Mouse (Mus musculus) hindbrain, embryonic 10.5 days (tissue): ENCODE results near the gene Ece1. TPM values are rescaled to one million over a fixed set of nuclear protein-coding genes. Genes with fewer than 3 reads are reported as not detected.

Experiments
- DNase-seq: peaks from one replicate; pipeline ENCODE4 v3.0.0-alpha.2; 2017; ENCODE audit warnings: low spot score
- H3K27ac ChIP-seq: fragments of 300-500 bp; sonication (generic); 2 replicates; pipeline ENCODE4 v1.5.1; 2016; ENCODE audit warnings: mild to moderate bottlenecking, moderate library complexity
- H3K27me3 ChIP-seq: fragments of 300-500 bp; sonication (generic); 2 replicates; pipeline ENCODE4 v1.6.1; 2016; ENCODE audit warnings: mild to moderate bottlenecking; ENCODE audit not compliant: poor library complexity, insufficient read depth, severe bottlenecking
- H3K36me3 ChIP-seq: fragments of 300-500 bp; sonication (generic); 2 replicates; pipeline ENCODE4 v1.6.1; 2016; ENCODE audit warnings: mild to moderate bottlenecking, moderate library complexity
- H3K4me1 ChIP-seq: fragments of 300-500 bp; sonication (generic); replicated peaks from 2 replicates; pipeline ENCODE4 v1.6.1; 2016; ENCODE audit warnings: mild to moderate bottlenecking
- H3K4me3 ChIP-seq: fragments of 300-500 bp; sonication (generic); 2 replicates; pipeline ENCODE4 v1.5.1; 2016; ENCODE audit warnings: mild to moderate bottlenecking, moderate library complexity
- H3K9me3 ChIP-seq: fragments of 300-500 bp; sonication (generic); 2 replicates; pipeline ENCODE4 v1.6.1; 2016; ENCODE audit warnings: mild to moderate bottlenecking, moderate library complexity
- WGBS: fragments of 180-500 bp; shearing (Covaris S2); methylation state at CpG from one replicate; pipeline ENCODE4 v1.1.7; 2016; 5-methylcytosine and 5-hydroxymethylcytosine counted together
- polyA plus RNA-seq: library from polyadenylated mRNA; unstranded; fragments of >200 nt; fragmentation: Nextera tagmentation; extraction: Ambion mirVana; gene quantifications from 2 replicates; pipeline ENCODE4 v1.2.1, GENCODE M21; 2016

The Ece1 gene
- polyA plus RNA-seq, 1 experiment from 2014 or later, result 33.7 TPM

DNA sequence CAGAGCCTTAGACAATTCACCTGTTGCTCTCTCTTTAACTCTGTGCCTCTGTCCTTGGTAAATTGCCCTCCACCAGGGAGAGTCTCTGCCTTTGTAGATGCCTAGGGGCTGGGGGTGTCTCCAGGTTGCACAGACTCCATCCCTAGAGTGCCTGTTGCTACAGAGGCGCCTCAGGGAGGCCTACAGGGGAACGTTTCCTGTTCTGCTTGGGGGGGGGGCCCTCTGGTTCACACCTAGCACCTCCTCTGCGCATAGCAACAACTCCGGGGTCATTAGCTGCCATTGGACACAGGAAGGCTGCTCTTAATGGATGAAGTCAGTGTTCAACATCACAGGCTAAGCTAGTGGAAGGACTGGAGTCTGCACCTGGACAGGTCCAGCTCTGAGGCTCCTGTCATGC is 12.8 kb downstream of the Ece1 start:
- WGBS, result 45% methylated on average over 4 of the region's 4 CpGs
- Histone ChIP-seq H3K4me3 (no peak overlapping the region), H3K4me1 (peaks cover 82% of the 10 kb centered on the region), H3K36me3 (no peaks in the 10 kb centered on the region), H3K9me3 (no peaks in the 10 kb centered on the region), H3K27ac (peak overlapping the region; percentile 72), H3K27me3 (0 out of 2 replicates have a peak, but pooled peaks cover 2% of the 10 kb centered on the region)
- no peak for DNase-seq

DNA sequence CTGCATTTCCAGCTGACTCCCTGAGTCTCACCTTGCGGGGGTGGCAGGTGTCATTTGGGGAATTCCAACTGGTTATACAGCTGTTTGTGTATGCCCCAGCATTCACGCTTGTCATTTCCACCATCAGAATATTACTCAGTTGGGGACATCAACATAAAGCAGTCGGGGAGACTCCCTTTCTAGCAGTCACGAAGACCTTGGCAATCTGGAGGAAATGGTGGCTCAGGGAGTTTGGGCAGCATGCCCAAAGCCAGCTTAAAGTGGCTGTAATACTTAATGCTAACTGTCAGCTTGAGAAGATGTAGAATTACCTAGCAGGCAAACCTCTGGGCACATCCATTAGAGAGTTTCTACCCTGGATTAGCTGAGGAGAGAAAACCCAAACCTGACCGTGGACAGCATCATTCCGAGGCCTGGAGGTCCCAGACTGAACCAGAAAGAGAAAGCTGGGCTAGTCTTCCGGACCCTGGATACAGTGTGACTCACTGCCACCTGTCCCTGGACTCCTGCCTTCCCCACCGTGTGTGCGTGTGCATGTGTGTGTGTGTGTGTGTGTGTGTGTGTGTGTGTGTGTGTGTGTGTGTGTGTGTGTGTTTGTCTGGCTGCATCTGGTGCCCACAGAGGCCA is 13.5 kb downstream of the Ece1 start:
- H3K4me3 ChIP-seq, result no peak overlapping the region
- peak overlapping the region; percentile 72; the same call in 1 of the 2 replicates for H3K27ac ChIP-seq
- 0 out of 2 replicates have a peak, but pooled peaks cover 2% of the 10 kb centered on the region for H3K27me3 ChIP-seq
- peaks cover 80% of the 10 kb centered on the region for H3K4me1 ChIP-seq
- H3K36me3 ChIP-seq, result no peaks in the 10 kb centered on the region
- no peaks in the 10 kb centered on the region for H3K9me3 ChIP-seq
- 86% methylated on average over 9 of the region's 9 CpGs for WGBS
- no peak for DNase-seq

DNA sequence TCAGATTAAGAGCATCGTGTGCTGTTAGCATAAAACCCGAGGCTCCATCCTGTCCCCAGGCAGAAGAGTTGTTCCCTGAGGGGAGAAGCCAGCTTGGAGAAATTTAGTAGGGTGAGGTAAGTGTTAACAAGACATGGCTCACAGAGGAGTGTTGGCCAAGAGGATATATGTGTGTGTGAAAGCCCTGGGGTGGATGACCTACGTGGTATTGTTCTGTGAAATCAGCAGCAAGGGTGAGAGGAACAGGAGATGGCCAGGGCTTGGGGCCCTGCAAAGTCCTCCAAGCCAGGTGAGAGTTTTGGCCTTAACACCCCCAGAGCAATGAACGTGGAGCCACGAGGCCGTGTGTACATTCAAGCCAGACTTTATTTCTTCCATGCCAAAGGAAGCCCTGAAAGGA is 14.8 kb downstream of the Ece1 start:
- DNase-seq, result no peak
- Histone ChIP-seq H3K9me3 (no peaks in the 10 kb centered on the region), H3K36me3 (peaks cover 6% of the 10 kb centered on the region; the same call in 1 of the 2 replicates), H3K27ac (peak overlapping the region; percentile 69), H3K27me3 (0 out of 2 replicates have a peak, but pooled peaks cover 2% of the 10 kb centered on the region), H3K4me3 (peak overlapping the region; percentile 3; the same call in 1 of the 2 replicates), H3K4me1 (peaks cover 83% of the 10 kb centered on the region)
- WGBS, result 43% methylated on average over 6 of the region's 6 CpGs

DNA sequence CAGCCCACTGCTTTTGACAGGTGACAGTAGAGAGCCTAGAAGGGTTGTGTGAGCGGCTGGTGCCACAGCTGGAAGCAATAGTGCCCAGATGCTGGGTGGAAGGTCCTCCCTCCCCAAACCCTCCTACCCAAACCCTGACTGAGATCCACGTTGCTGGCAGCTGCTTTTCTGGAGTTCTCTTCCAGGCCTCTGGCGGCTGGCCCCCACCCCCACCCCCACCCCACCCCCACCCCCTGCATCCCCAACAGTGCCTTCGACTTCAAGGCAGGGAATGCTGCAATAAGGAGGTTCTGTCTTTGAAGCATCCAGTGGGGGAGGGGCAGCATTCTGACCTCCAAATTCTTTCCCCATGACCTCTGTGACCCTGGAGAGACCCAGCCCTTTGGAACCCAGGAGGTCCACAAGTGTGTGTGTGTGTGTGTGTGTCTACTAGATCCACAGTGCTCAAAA is 15.4 kb downstream of the Ece1 start:
- Histone ChIP-seq H3K27ac (peak overlapping the region; percentile 69), H3K36me3 (peaks cover 7% of the 10 kb centered on the region; the same call in 1 of the 2 replicates), H3K4me3 (peak overlapping the region; percentile 3; the same call in 1 of the 2 replicates), H3K27me3 (0 out of 2 replicates have a peak, but pooled peaks cover 2% of the 10 kb centered on the region), H3K4me1 (peaks cover 87% of the 10 kb centered on the region), H3K9me3 (no peaks in the 10 kb centered on the region)
- WGBS, result 1% methylated on average over 4 of the region's 4 CpGs
- DNase-seq, result peak; percentile 79

DNA sequence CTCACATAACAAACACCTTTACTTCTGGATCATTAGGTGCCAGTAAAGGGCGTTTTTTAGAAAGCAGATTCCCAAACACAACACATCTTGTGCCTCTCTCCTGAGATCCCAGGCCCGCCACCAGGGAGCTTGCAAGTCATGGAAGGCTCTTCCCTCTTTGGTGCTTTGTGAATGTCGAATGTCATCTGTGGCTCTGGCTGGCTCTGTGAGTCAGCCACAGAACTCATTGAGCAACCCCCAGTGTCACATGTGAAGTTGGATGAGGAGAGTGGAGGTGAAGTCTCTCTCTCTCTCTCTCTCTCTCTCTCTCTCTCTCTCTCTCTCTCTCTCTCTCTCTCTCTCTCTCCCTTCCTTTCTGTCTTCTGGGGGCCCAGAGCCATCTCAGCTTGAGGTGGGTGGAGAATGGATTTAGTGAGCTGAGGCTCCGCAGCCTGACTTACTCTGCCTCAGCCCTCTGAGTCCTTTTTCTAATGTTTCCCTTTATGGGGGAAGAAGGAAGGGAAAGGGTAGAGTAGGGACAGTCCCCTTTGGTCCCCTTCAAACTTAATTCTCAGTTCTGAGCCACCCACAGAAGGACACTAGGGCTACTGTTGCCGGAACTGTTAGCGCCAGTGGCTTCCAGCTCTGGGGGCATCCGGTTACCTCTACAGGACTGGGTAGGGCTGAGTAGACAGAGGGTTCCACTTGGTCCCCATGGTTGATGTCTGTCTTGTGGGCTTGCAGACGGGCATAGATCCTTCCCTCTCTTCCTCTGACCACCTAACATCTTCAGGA is 17.5 kb downstream of the Ece1 start:
- Histone ChIP-seq H3K9me3 (no peaks in the 10 kb centered on the region), H3K27ac (peak overlapping the region; percentile 1; the same call in 1 of the 2 replicates), H3K4me3 (no peak overlapping the region), H3K4me1 (peaks cover 93% of the 10 kb centered on the region), H3K27me3 (0 out of 2 replicates have a peak, but pooled peaks cover 2% of the 10 kb centered on the region), H3K36me3 (peaks cover 7% of the 10 kb centered on the region; the same call in 1 of the 2 replicates)
- DNase-seq, result no peak
- 79% methylated on average over 8 of the region's 8 CpGs for WGBS

DNA sequence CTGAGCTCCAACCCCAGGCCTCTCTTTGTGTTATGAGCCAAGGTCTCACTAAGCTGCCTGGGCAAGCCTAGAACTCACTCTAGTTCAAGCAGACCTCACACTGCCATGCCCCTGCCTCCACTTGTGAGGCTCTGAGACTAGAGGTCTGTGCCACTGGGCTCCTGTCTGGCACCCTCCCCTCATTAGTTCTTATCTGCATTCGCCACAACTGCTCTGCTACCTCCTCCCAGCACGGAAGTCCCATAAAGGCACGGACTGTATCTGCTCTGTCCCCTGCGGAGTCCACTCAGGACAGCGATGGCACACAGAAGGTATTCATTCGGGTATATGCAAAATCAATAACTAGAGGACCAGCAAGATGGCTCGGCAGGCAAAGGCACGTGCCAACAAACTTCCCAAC is 19.4 kb downstream of the Ece1 start:
- peaks cover 7% of the 10 kb centered on the region; the same call in 1 of the 2 replicates for H3K36me3 ChIP-seq
- no peaks in the 10 kb centered on the region for H3K9me3 ChIP-seq
- no peak for DNase-seq
- H3K27ac ChIP-seq, result peak overlapping the region; percentile 60
- H3K27me3 ChIP-seq, result no peaks in the 10 kb centered on the region
- H3K4me3 ChIP-seq, result no peak overlapping the region
- H3K4me1 ChIP-seq, result peaks cover 86% of the 10 kb centered on the region
- 86% methylated on average over 8 of the region's 8 CpGs for WGBS

DNA sequence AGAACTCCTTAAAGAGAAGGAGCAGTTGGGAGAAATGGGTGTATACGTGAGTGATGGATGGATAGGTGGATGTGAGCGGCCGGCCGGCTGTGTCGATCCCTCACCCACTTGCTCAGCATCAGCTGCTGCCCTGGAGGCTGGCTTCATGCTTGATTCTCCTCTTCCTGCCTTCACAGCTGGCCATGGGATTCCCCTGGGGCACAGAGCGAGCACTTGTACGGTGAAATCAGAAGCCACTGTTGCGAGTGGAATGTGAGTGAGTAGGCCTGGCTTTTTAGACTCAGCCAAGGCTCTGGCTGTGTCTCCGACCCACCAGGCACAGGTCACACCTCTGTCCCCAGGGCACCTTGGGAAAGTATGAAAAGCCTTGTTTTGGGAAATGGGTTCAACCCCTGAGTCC is 20.6 kb downstream of the Ece1 start:
- H3K4me1 ChIP-seq, result peaks cover 84% of the 10 kb centered on the region

DNA sequence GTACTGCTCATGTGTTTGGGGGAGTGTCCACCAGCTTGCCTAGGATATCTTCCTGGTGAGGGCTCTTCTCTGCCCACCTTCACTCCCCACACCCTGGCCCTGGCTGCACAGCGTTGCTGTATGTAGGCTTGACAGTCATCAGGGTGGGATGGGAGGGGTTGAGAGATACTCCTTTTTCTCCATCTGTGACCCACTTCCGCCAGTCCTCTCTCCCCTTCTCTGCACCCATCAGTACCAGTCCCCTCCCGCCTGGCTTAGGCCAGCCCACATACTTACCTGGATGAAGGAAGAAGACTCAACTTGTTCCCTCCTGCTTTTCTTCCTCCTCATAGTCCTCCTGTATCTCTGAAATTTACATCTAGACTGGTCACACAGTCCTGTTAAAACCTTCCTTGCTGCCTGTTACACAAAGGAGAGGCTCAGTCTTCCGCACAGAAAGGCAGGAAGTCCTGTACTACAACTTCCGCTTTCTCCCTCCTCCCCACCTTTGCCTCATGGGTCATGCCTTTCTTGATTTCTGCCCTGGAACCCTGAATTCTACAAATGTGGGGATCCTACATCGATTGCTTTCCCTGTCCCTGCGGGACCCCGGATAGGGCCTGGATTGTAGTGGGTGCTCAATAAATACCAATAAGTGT is 21.6 kb downstream of the Ece1 start:
- no peaks in the 10 kb centered on the region for H3K9me3 ChIP-seq
- no peak for DNase-seq
- H3K4me1 ChIP-seq, result peaks cover 76% of the 10 kb centered on the region
- peak overlapping the region; percentile 71 for H3K27ac ChIP-seq
- peaks cover 7% of the 10 kb centered on the region; the same call in 1 of the 2 replicates for H3K36me3 ChIP-seq
- WGBS, result 83% methylated on average over 8 of the region's 8 CpGs
- H3K27me3 ChIP-seq, result no peaks in the 10 kb centered on the region
- H3K4me3 ChIP-seq, result no peak overlapping the region

More for the DNA sequence above, 20.6 kb downstream of the Ece1 start:
- H3K27me3 ChIP-seq, result no peaks in the 10 kb centered on the region
- H3K36me3 ChIP-seq, result peaks cover 7% of the 10 kb centered on the region; the same call in 1 of the 2 replicates
- peak; percentile 50 for DNase-seq
- 55% methylated on average over 9 of the region's 9 CpGs for WGBS
- peak overlapping the region; percentile 71 for H3K27ac ChIP-seq
- no peak overlapping the region for H3K4me3 ChIP-seq
- H3K9me3 ChIP-seq, result no peaks in the 10 kb centered on the region

DNA sequence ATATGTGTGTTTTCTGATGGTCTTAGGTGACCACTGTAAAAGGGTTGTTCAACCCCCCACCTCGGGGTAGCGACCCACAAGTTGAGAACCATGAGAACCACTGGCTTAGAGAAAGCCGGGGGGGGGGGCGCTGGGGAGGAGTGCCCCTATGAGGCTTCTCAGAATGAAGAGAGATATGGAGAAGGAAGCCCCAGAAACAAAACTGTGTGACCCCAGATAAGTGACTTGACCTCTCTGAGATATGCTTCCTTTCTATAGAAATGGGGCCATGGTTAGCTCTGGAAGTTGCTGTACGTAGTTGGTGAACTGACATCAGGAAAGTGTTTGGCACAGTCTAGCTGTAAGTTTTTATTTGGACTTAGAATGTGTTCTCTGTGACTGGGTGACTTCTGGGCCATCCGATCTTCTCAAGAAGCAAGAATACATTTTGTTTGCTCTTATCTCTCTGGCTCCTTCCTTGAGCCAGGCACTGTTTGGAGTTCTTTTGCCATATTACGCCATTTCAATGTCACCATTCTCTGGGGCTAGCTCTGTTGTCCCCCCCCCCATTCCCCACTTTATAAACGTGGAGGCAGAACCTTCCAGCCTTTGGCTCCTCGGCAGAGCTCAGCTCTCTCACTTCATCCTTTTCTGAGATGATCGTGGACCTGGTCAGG is 25.4 kb downstream of the Ece1 start:
- Histone ChIP-seq H3K4me1 (peaks cover 72% of the 10 kb centered on the region), H3K27ac (peak overlapping the region; percentile 25; the same call in 1 of the 2 replicates), H3K36me3 (no peaks in the 10 kb centered on the region), H3K9me3 (no peaks in the 10 kb centered on the region), H3K27me3 (no peaks in the 10 kb centered on the region), H3K4me3 (no peak overlapping the region)
- DNase-seq, result no peak
- 84% methylated on average over 10 of the region's 10 CpGs for WGBS

DNA sequence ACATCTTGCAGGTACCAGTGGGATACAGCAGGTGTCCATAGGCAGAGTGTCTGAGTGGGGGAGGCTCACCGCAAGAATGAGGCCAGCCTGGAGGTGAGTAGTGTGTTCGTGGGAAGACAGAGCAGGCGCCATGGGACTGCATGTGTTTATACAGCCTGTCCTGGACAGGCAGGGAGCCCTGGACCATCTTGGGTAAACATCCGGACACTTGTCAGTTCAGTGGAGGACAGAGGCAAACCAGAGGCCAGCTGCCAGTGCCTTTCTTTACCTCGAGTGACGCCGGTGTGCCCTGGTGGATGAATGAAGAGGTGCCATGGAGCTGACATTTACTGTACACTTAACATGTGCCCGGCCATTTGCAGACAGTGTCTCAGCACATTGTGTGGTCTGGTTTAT is 26.0 kb downstream of the Ece1 start:
- H3K27me3 ChIP-seq, result no peaks in the 10 kb centered on the region
- no peaks in the 10 kb centered on the region for H3K36me3 ChIP-seq
- no peak overlapping the region for H3K4me3 ChIP-seq
- no peak for DNase-seq
- peak overlapping the region; percentile 25; the same call in 1 of the 2 replicates for H3K27ac ChIP-seq
- H3K9me3 ChIP-seq, result no peaks in the 10 kb centered on the region
- 71% methylated on average over 8 of the region's 8 CpGs for WGBS
- peaks cover 72% of the 10 kb centered on the region for H3K4me1 ChIP-seq

DNA sequence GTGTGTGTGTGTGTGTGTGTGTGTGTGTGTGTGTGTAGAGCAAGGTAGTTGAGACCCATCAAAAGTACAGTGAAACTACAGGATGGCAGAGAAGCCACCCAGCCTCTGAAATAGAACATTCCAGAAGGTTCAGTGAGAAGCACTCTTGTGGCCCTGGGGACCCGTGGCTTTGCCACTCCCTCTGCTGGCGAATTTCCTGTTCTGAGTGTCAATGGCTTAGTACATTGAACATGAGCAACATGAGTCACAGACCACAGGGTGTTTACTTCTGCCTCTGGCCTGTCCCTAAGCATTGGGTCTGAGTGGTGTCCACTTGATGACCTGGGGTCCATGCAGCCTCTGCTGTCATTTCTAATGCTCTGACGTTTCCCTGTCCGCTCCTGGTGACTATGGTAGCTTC is 28.6 kb downstream of the Ece1 start:
- no peak overlapping the region for H3K27ac ChIP-seq
- WGBS, result 80% methylated on average over 4 of the region's 4 CpGs
- H3K4me1 ChIP-seq, result peaks cover 65% of the 10 kb centered on the region

DNA sequence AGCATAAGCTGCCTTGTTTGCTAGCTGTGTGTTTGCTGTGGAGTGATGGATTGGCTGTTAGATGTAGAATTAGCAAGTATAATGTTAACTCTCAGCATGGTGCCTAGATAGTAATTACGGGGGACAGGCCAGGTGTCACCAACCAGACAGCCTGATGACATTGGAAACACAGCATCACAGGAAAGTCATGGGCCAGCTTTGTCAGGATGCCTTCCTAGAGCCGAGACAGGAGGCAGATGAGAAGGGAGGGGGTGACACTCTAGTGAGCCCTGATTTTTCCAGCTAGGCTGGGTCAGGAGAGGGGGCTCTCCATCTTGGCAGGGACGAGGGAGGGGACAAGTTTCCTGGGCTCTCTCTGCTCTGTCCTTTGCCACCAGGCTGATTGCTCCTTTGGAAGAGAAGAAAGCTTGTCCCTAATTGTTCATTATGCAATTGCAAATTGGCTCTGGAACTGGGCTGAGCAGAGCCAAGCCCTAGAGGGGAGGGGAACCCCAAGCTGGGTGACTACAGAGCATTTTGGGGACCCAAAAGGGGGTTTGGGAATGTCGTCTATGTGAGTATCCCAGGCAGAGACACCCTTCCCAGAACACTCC is 29.6 kb downstream of the Ece1 start:
- H3K36me3 ChIP-seq, result no peaks in the 10 kb centered on the region
- WGBS, result 19% methylated on average over 4 of the region's 4 CpGs
- no peak overlapping the region for H3K4me3 ChIP-seq

More for the DNA sequence above, 28.6 kb downstream of the Ece1 start:
- H3K9me3 ChIP-seq, result no peaks in the 10 kb centered on the region
- no peaks in the 10 kb centered on the region for H3K27me3 ChIP-seq
- no peak overlapping the region for H3K4me3 ChIP-seq
- no peaks in the 10 kb centered on the region for H3K36me3 ChIP-seq
- no peak for DNase-seq

More for the DNA sequence above, 29.6 kb downstream of the Ece1 start:
- Histone ChIP-seq H3K27ac (peak overlapping the region; percentile 70), H3K27me3 (no peaks in the 10 kb centered on the region), H3K4me1 (peaks cover 65% of the 10 kb centered on the region), H3K9me3 (no peaks in the 10 kb centered on the region)
- no peak for DNase-seq
